Mouse (Mus musculus): Measurements from ENCODE around the gene Ubl7. TPM values are rescaled to one million over a fixed set of nuclear protein-coding genes. Genes with fewer than 3 reads are reported as not detected.

The Ubl7 gene
- polyA plus RNA-seq, 1 experiment = 88.3 TPM

- peaks cover 28% of the 10 kb centered on the region; the same call in 1 of the 2 replicates for H3K4me1 ChIP-seq (ENCODE audit: control insufficient read depth, insufficient read depth, insufficient read length)
- no peaks in the 10 kb centered on the region for H3K27me3 ChIP-seq (ENCODE audit: control insufficient read depth, insufficient read depth, low read length)
- no peak for DNase-seq (ENCODE audit: low read depth in 1 of 2, low spot score in 2 of 2)
- H3K36me3 ChIP-seq (ENCODE audit: control insufficient read depth, insufficient read depth, low read length) = peaks cover 6% of the 10 kb centered on the region; the same call in 1 of the 2 replicates
- WGBS = 88% methylated on average over 10 of the region's 10 CpGs
- no peak overlapping the region for H3K4me3 ChIP-seq (ENCODE audit: extremely low read depth, insufficient read depth, insufficient read length)
- no peak for TF ChIP-seq CTCF (IDR thresholded peaks at IDR 0.05; ENCODE audit: extremely low read depth, insufficient read depth, insufficient read length, insufficient replicate concordance)
- no peak overlapping the region for H3K27ac ChIP-seq (ENCODE audit: insufficient read depth, low read length)
These were observed 48.6 kb downstream of the Ubl7 start for GRCm38 (mm10) chr9:57959399-57959798.

GRCm38 (mm10) chr9:57959886-57960866 lies 49.4 kb downstream of the Ubl7 start:
- TF ChIP-seq CTCF (IDR thresholded peaks at IDR 0.05; ENCODE audit: extremely low read depth, insufficient read depth, insufficient read length, insufficient replicate concordance) = no peak
- no peak for TF ChIP-seq POLR2A (IDR thresholded peaks at IDR 0.05; ENCODE audit: low read depth, low read length)
- Histone ChIP-seq H3K36me3 (ENCODE audit: control insufficient read depth, insufficient read depth, low read length) (peaks cover 6% of the 10 kb centered on the region; the same call in 1 of the 2 replicates), H3K27ac (ENCODE audit: insufficient read depth, low read length) (no peak overlapping the region)

GRCm38 (mm10) chr9:57961226-57961625 lies 50.4 kb downstream of the Ubl7 start:
- H3K36me3 ChIP-seq (ENCODE audit: control insufficient read depth, insufficient read depth, low read length) = peaks cover 6% of the 10 kb centered on the region; the same call in 1 of the 2 replicates
- H3K4me1 ChIP-seq (ENCODE audit: control insufficient read depth, insufficient read depth, insufficient read length) = peaks cover 17% of the 10 kb centered on the region; the same call in 1 of the 2 replicates
- H3K27me3 ChIP-seq (ENCODE audit: control insufficient read depth, insufficient read depth, low read length) = no peaks in the 10 kb centered on the region
- no peak for TF ChIP-seq POLR2A (IDR thresholded peaks at IDR 0.05; ENCODE audit: low read depth, low read length)
- no peak for TF ChIP-seq CTCF (IDR thresholded peaks at IDR 0.05; ENCODE audit: extremely low read depth, insufficient read depth, insufficient read length, insufficient replicate concordance)
- no peak overlapping the region for H3K4me3 ChIP-seq (ENCODE audit: extremely low read depth, insufficient read depth, insufficient read length)
- no peak for DNase-seq (ENCODE audit: low read depth in 1 of 2, low spot score in 2 of 2)
- no peak overlapping the region for H3K27ac ChIP-seq (ENCODE audit: insufficient read depth, low read length)
- 95% methylated on average over 15 of the region's 15 CpGs for WGBS

More at GRCm38 (mm10) chr9:57959886-57960866, 49.4 kb downstream of the Ubl7 start:
- H3K4me1 ChIP-seq (ENCODE audit: control insufficient read depth, insufficient read depth, insufficient read length) = peaks cover 21% of the 10 kb centered on the region; the same call in 1 of the 2 replicates
- 92% methylated on average over 17 of the region's 17 CpGs for WGBS
- DNase-seq (ENCODE audit: low read depth in 1 of 2, low spot score in 2 of 2) = no peak
- no peak overlapping the region for H3K4me3 ChIP-seq (ENCODE audit: extremely low read depth, insufficient read depth, insufficient read length)
- no peaks in the 10 kb centered on the region for H3K27me3 ChIP-seq (ENCODE audit: control insufficient read depth, insufficient read depth, low read length)

- 89% methylated on average over 17 of the region's 17 CpGs for WGBS
- no peak overlapping the region for H3K27ac ChIP-seq (ENCODE audit: insufficient read depth, low read length)
- peaks cover 6% of the 10 kb centered on the region; the same call in 1 of the 2 replicates for H3K36me3 ChIP-seq (ENCODE audit: control insufficient read depth, insufficient read depth, low read length)
- no peak for DNase-seq (ENCODE audit: low read depth in 1 of 2, low spot score in 2 of 2)
- peaks cover 11% of the 10 kb centered on the region for H3K4me1 ChIP-seq (ENCODE audit: control insufficient read depth, insufficient read depth, insufficient read length)
- no peaks in the 10 kb centered on the region for H3K27me3 ChIP-seq (ENCODE audit: control insufficient read depth, insufficient read depth, low read length)
- TF ChIP-seq POLR2A (IDR thresholded peaks at IDR 0.05; ENCODE audit: low read depth, low read length) (no peak), CTCF (IDR thresholded peaks at IDR 0.05; ENCODE audit: extremely low read depth, insufficient read depth, insufficient read length, insufficient replicate concordance) (no peak)
- H3K4me3 ChIP-seq (ENCODE audit: extremely low read depth, insufficient read depth, insufficient read length) = no peak overlapping the region
These were observed 51.3 kb downstream of the Ubl7 start for GRCm38 (mm10) chr9:57961863-57962778.

DNA sequence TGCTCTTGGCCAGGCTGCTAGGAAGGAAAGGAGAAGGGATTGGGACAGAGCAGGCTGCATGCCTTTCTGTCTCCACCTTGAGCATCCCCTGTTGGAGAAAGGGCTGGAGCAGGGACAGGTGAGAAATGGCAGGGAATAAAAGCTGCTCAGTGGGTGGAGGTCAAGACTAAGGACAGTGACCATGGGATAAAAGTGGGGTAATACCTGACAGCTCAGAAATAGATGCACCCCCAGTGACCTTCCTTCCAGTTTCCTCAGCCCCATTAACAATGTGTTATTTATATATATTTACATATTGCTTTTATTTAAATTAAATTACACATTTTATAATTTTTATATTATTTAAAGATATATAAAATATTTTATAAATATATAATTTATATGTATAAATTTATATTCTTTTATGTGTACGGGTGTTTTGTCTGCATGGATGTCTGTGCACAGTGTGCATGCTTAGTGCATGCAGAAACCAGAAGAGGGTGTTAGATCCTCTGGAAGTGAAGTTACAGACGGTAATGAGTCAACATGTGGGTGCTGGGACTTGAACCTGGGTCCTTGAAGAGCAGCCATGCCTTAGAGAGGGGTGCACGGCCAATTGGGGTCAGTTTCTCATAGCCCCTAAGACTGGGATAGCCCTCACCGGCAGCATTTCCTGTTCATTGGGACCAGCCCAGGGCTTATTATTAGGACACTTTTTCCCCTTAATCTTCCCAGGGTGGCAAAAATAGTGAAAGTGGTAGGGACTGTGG lies 52.6 kb downstream of the Ubl7 start:
- Histone ChIP-seq H3K4me3 (ENCODE audit: extremely low read depth, insufficient read depth, insufficient read length) (no peak overlapping the region), H3K27ac (ENCODE audit: insufficient read depth, low read length) (no peak overlapping the region), H3K4me1 (ENCODE audit: control insufficient read depth, insufficient read depth, insufficient read length) (peaks cover 21% of the 10 kb centered on the region), H3K27me3 (ENCODE audit: control insufficient read depth, insufficient read depth, low read length) (no peaks in the 10 kb centered on the region), H3K36me3 (ENCODE audit: control insufficient read depth, insufficient read depth, low read length) (peaks cover 6% of the 10 kb centered on the region; the same call in 1 of the 2 replicates)
- no peak for DNase-seq (ENCODE audit: low read depth in 1 of 2, low spot score in 2 of 2)
- WGBS = 90% methylated on average over 4 of the region's 4 CpGs
- TF ChIP-seq POLR2A (IDR thresholded peaks at IDR 0.05; ENCODE audit: low read depth, low read length) = no peak
- TF ChIP-seq CTCF (IDR thresholded peaks at IDR 0.05; ENCODE audit: extremely low read depth, insufficient read depth, insufficient read length, insufficient replicate concordance) = no peak

- Histone ChIP-seq H3K36me3 (ENCODE audit: control insufficient read depth, insufficient read depth, low read length) (peaks cover 6% of the 10 kb centered on the region; the same call in 1 of the 2 replicates), H3K27ac (ENCODE audit: insufficient read depth, low read length) (no peak overlapping the region), H3K4me3 (ENCODE audit: extremely low read depth, insufficient read depth, insufficient read length) (no peak overlapping the region), H3K4me1 (ENCODE audit: control insufficient read depth, insufficient read depth, insufficient read length) (peaks cover 24% of the 10 kb centered on the region), H3K27me3 (ENCODE audit: control insufficient read depth, insufficient read depth, low read length) (no peaks in the 10 kb centered on the region)
- DNase-seq (ENCODE audit: low read depth in 1 of 2, low spot score in 2 of 2) = no peak
- TF ChIP-seq POLR2A (IDR thresholded peaks at IDR 0.05; ENCODE audit: low read depth, low read length) = no peak
- no peak for TF ChIP-seq CTCF (IDR thresholded peaks at IDR 0.05; ENCODE audit: extremely low read depth, insufficient read depth, insufficient read length, insufficient replicate concordance)
- 87% methylated on average over 5 of the region's 5 CpGs for WGBS
These were observed 53.2 kb downstream of the Ubl7 start for GRCm38 (mm10) chr9:57963998-57964395.
